Mouse (Mus musculus): Measurements from ENCODE around the gene Actb. TPM values are rescaled to one million over a fixed set of nuclear protein-coding genes. Genes with fewer than 3 reads are reported as not detected.

Actb gene
- 22,808 and 23,070 TPM in 2 replicates for polyA plus RNA-seq (2015; fragmentation: Nextera tagmentation; extraction: Ambion mirVana)

- Histone ChIP-seq H3K27ac (ENCODE audit: low read depth, low read length) (peak within 1 kb of the TSS; percentile 100), H3K36me3 (ENCODE audit: control insufficient read depth, insufficient read depth) (peaks cover 43% of the 10 kb centered on the region), H3K9ac (ENCODE audit: low read depth, low read length) (peak within 1 kb of the TSS; percentile 100), H3K27me3 (replicated peaks; ENCODE audit: control insufficient read depth, insufficient read depth, low read length) (no peaks in the 10 kb centered on the region), H3K4me3 (ENCODE audit: low read depth, low read length) (peak within 1 kb of the TSS; percentile 100), H3K9me3 (ENCODE audit: control insufficient read depth) (no peaks in the 10 kb centered on the region), H3K4me2 (replicated peaks; ENCODE audit: low read depth) (peak within 1 kb of the TSS; percentile 90), H3K4me1 (replicated peaks; ENCODE audit: control insufficient read depth, insufficient read depth, low read length) (peaks cover 33% of the 10 kb centered on the region)
- WGBS, result under 1% methylated on average over 41 of the region's 41 CpGs
- peak; percentile 51 for ATAC-seq
- TF ChIP-seq CTCF (IDR thresholded peaks at IDR 0.05; ENCODE audit: low read depth), result peak; percentile 33
Observed at GRCm38 (mm10) chr5:142906532-142907047, at the start of gene Actb. Gene Actb (minus strand): TSS chr5:142906754.

GRCm38 (mm10) chr5:142953641-142954040 lies 47.1 kb upstream of the Actb start:
- Histone ChIP-seq H3K4me1 (replicated peaks; ENCODE audit: control insufficient read depth, insufficient read depth, low read length) (no peaks in the 10 kb centered on the region), H3K4me2 (replicated peaks; ENCODE audit: low read depth) (no peak overlapping the region), H3K36me3 (ENCODE audit: control insufficient read depth, insufficient read depth) (no peaks in the 10 kb centered on the region), H3K27me3 (replicated peaks; ENCODE audit: control insufficient read depth, insufficient read depth, low read length) (no peaks in the 10 kb centered on the region), H3K9ac (ENCODE audit: low read depth, low read length) (no peak overlapping the region), H3K9me3 (ENCODE audit: control insufficient read depth) (no peaks in the 10 kb centered on the region), H3K27ac (ENCODE audit: low read depth, low read length) (no peak overlapping the region), H3K4me3 (ENCODE audit: low read depth, low read length) (no peak overlapping the region)
- no peak for ATAC-seq
- TF ChIP-seq CTCF (IDR thresholded peaks at IDR 0.05; ENCODE audit: low read depth), result no peak
- WGBS, result 80% methylated on average over 3 of the region's 3 CpGs

- no peak overlapping the region for H3K4me2 ChIP-seq (replicated peaks; ENCODE audit: low read depth)
- no peak overlapping the region for H3K4me3 ChIP-seq (ENCODE audit: low read depth, low read length)
- no peak overlapping the region for H3K27ac ChIP-seq (ENCODE audit: low read depth, low read length)
- TF ChIP-seq CTCF (IDR thresholded peaks at IDR 0.05; ENCODE audit: low read depth), result no peak
- WGBS, result 82% methylated on average over 6 of the region's 6 CpGs
- no peaks in the 10 kb centered on the region for H3K9me3 ChIP-seq (ENCODE audit: control insufficient read depth)
- no peaks in the 10 kb centered on the region for H3K4me1 ChIP-seq (replicated peaks; ENCODE audit: control insufficient read depth, insufficient read depth, low read length)
- H3K36me3 ChIP-seq (ENCODE audit: control insufficient read depth, insufficient read depth), result no peaks in the 10 kb centered on the region
- H3K9ac ChIP-seq (ENCODE audit: low read depth, low read length), result no peak overlapping the region
- no peak for ATAC-seq
- no peaks in the 10 kb centered on the region for H3K27me3 ChIP-seq (replicated peaks; ENCODE audit: control insufficient read depth, insufficient read depth, low read length)
Observed at GRCm38 (mm10) chr5:142950405-142950804, 43.9 kb upstream of the Actb start.

- Histone ChIP-seq H3K36me3 (ENCODE audit: control insufficient read depth, insufficient read depth) (no peaks in the 10 kb centered on the region), H3K4me3 (ENCODE audit: low read depth, low read length) (no peak overlapping the region), H3K4me2 (replicated peaks; ENCODE audit: low read depth) (no peak overlapping the region), H3K27me3 (replicated peaks; ENCODE audit: control insufficient read depth, insufficient read depth, low read length) (no peaks in the 10 kb centered on the region), H3K4me1 (replicated peaks; ENCODE audit: control insufficient read depth, insufficient read depth, low read length) (no peaks in the 10 kb centered on the region), H3K9ac (ENCODE audit: low read depth, low read length) (no peak overlapping the region), H3K27ac (ENCODE audit: low read depth, low read length) (no peak overlapping the region), H3K9me3 (ENCODE audit: control insufficient read depth) (no peaks in the 10 kb centered on the region)
- 51% methylated on average over 6 of the region's 6 CpGs for WGBS
- TF ChIP-seq CTCF (IDR thresholded peaks at IDR 0.05; ENCODE audit: low read depth), result no peak
- no peak for ATAC-seq
Observed at GRCm38 (mm10) chr5:142949580-142949979, 43.0 kb upstream of the Actb start.

- Histone ChIP-seq H3K9me3 (ENCODE audit: control insufficient read depth) (no peaks in the 10 kb centered on the region), H3K4me1 (replicated peaks; ENCODE audit: control insufficient read depth, insufficient read depth, low read length) (no peaks in the 10 kb centered on the region), H3K9ac (ENCODE audit: low read depth, low read length) (no peak overlapping the region), H3K27ac (ENCODE audit: low read depth, low read length) (no peak overlapping the region), H3K36me3 (ENCODE audit: control insufficient read depth, insufficient read depth) (no peaks in the 10 kb centered on the region), H3K27me3 (replicated peaks; ENCODE audit: control insufficient read depth, insufficient read depth, low read length) (no peaks in the 10 kb centered on the region), H3K4me3 (ENCODE audit: low read depth, low read length) (no peak overlapping the region), H3K4me2 (replicated peaks; ENCODE audit: low read depth) (no peak overlapping the region)
- no peak for TF ChIP-seq CTCF (IDR thresholded peaks at IDR 0.05; ENCODE audit: low read depth)
- ATAC-seq, result no peak
- 45% methylated on average over 7 of the region's 7 CpGs for WGBS
Observed at GRCm38 (mm10) chr5:142947460-142947859, 40.9 kb upstream of the Actb start.

GRCm38 (mm10) chr5:142944979-142945682 lies 38.6 kb upstream of the Actb start:
- no peak for ATAC-seq
- TF ChIP-seq CTCF (IDR thresholded peaks at IDR 0.05; ENCODE audit: low read depth), result no peak
- Histone ChIP-seq H3K9ac (ENCODE audit: low read depth, low read length) (no peak overlapping the region), H3K4me1 (replicated peaks; ENCODE audit: control insufficient read depth, insufficient read depth, low read length) (no peaks in the 10 kb centered on the region), H3K27ac (ENCODE audit: low read depth, low read length) (no peak overlapping the region), H3K4me3 (ENCODE audit: low read depth, low read length) (no peak overlapping the region), H3K9me3 (ENCODE audit: control insufficient read depth) (no peaks in the 10 kb centered on the region), H3K4me2 (replicated peaks; ENCODE audit: low read depth) (no peak overlapping the region), H3K36me3 (ENCODE audit: control insufficient read depth, insufficient read depth) (no peaks in the 10 kb centered on the region), H3K27me3 (replicated peaks; ENCODE audit: control insufficient read depth, insufficient read depth, low read length) (no peaks in the 10 kb centered on the region)
- 67% methylated on average over 8 of the region's 8 CpGs for WGBS

All from intestine, postnatal 0 days (tissue).